Mouse (Mus musculus) embryonic facial prominence, embryonic 14.5 days (tissue): ENCODE results near the gene Togaram1. TPM values are rescaled to one million over a fixed set of nuclear protein-coding genes. Genes with fewer than 3 reads are reported as not detected.

ENCODE experiments used
- ATAC-seq: fragments of 200-750 bp; cut with Nextera tagmentation; 2 replicates; pipeline ENCODE4 v1.8.0; 2017; ENCODE audit warnings: low read depth, moderate number of reproducible peaks, moderate TSS enrichment
- DNase-seq: peaks from one replicate; pipeline ENCODE4 v3.0.0-alpha.2; 2015; ENCODE audit warnings: low spot score
- H3K27ac ChIP-seq: fragments of 300-500 bp; sonication (generic); replicated peaks from 2 replicates; pipeline ENCODE4 v1.5.1; 2014; ENCODE audit warnings: low read depth, mild to moderate bottlenecking, low read length, moderate library complexity
- H3K27me3 ChIP-seq: fragments of 300-500 bp; sonication (generic); replicated peaks from 2 replicates; pipeline ENCODE4 v1.6.1; 2014; ENCODE audit warnings: low read length; ENCODE audit not compliant: control insufficient read depth, insufficient read depth
- H3K36me3 ChIP-seq: fragments of 300-500 bp; sonication (generic); 2 replicates; pipeline ENCODE4 v1.6.1; 2014; ENCODE audit warnings: low read length, mixed read lengths; ENCODE audit not compliant: control insufficient read depth, insufficient read depth
- H3K4me1 ChIP-seq: fragments of 300-500 bp; sonication (generic); 2 replicates; pipeline ENCODE4 v1.6.1; 2014; ENCODE audit warnings: antibody characterized with exemption, low read length; ENCODE audit not compliant: control insufficient read depth, insufficient read depth
- H3K4me2 ChIP-seq: fragments of 300-500 bp; sonication (generic); 2 replicates; pipeline ENCODE4 v1.6.1; 2014; ENCODE audit warnings: low read depth, mild to moderate bottlenecking, low read length, moderate library complexity, mixed read lengths
- H3K4me3 ChIP-seq: fragments of 300-500 bp; sonication (generic); 2 replicates; pipeline ENCODE4 v1.5.1; 2014; ENCODE audit warnings: low read depth, mild to moderate bottlenecking, low read length
- H3K9ac ChIP-seq: fragments of 300-500 bp; sonication (generic); 2 replicates; pipeline ENCODE4 v1.6.1; 2014; ENCODE audit warnings: low read depth, mild to moderate bottlenecking, low read length, moderate library complexity, mixed read lengths
- H3K9me3 ChIP-seq: fragments of 300-500 bp; sonication (generic); 2 replicates; pipeline ENCODE4 v1.6.1; 2016; ENCODE audit warnings: low read length; ENCODE audit not compliant: control insufficient read depth
- WGBS: fragments of 180-500 bp; shearing (Covaris S2); extraction: QIAGEN DNeasy Blood & Tissue Kit; methylation state at CpG from one replicate; pipeline ENCODE4 v1.1.7; 2014; 5-methylcytosine and 5-hydroxymethylcytosine counted together
- polyA plus RNA-seq: library from polyadenylated mRNA; unstranded; fragments of >200 nt; fragmentation: Nextera tagmentation; extraction: Ambion mirVana; gene quantifications from 2 replicates; pipeline ENCODE4 v1.2.1, GENCODE M21; 2014

Togaram1 gene
- polyA plus RNA-seq, 1 experiment from 2014 or later = 28.6 TPM

DNA sequence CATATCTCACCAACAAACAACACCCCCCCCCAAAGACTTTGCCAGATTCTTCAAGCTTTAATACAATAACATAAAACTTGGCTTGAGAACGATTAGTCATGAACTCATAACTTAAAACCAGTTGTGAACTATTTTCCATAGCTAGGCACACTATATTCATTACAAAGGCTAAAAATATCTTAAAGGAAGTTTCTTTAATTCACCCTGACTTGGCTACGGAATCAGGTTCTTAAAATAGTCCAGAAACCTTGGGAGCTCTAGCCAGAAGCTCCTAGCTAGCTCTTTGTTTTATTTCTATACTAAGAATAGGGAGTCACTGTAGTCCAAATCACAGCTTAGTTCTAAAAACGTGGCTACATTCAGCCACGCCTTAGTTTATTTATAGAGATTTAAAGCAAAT lies 102.8 kb downstream of the Togaram1 start:
- WGBS = 60% methylated on average over 4 of the region's 4 CpGs
- no peak for ATAC-seq

More for the DNA sequence above, 102.8 kb downstream of the Togaram1 start:
- Histone ChIP-seq H3K36me3 (peaks cover 52% of the 10 kb centered on the region), H3K4me3 (no peak overlapping the region), H3K4me1 (no peaks in the 10 kb centered on the region), H3K4me2 (no peak overlapping the region), H3K9me3 (no peaks in the 10 kb centered on the region), H3K9ac (no peak overlapping the region), H3K27ac (no peak overlapping the region), H3K27me3 (no peaks in the 10 kb centered on the region)
- DNase-seq = peak; percentile 22

Other genes with a start within 250 kb of the Togaram1 start
- 4.0 and 5.3 TPM in 2 replicates for gene Gm527, start 47.9 kb upstream of the Togaram1 start, polyA plus RNA-seq
- 16.7 and 18.8 TPM in 2 replicates for gene Klhl28, start 270 bp upstream of the Togaram1 start, polyA plus RNA-seq
- gene Prpf39, start 70.5 kb downstream of the Togaram1 start, polyA plus RNA-seq = 47.3 and 50.6 TPM in 2 replicates
- gene Fkbp3, start 108.2 kb downstream of the Togaram1 start, polyA plus RNA-seq = 389 and 391 TPM in 2 replicates
- 7.4 and 10.0 TPM in 2 replicates for gene Fancm, start 109.8 kb downstream of the Togaram1 start, polyA plus RNA-seq
- gene Mis18bp1, start 206.8 kb downstream of the Togaram1 start, polyA plus RNA-seq = 38.0 and 47.4 TPM in 2 replicates